In genomic region chr4:97611251-97611847, GRCm38 (mm10) we compare ENCODE assay signal across 9 mouse cellular contexts.
DNase-seq lines count a peak whose midpoint lies in the region; ATAC-seq lines count a peak whose summit lies in the region.
"Had no signal": no experiment of that assay in that cellular context is flagged by ENCODE, and none has a peak within 500 bp of the region (broad histone marks: within the 10 kb centered on the region; RNA-seq: fewer than 3 reads in every experiment).

No protein-coding gene starts in this region.

- DNase-seq in kidney, postnatal 14 days: peak; percentile 29
- DNase-seq in cerebellum, adult 9-11 months: peak; percentile 69
- DNase-seq in gastrocnemius, postnatal 36 days: peak; percentile 47 to 63
- peak; percentile 35 to 71 for DNase-seq in layer of hippocampus, adult 18-20 months (ENCODE audit: low spot score in 2 of 2)
- no peak for DNase-seq in yolk sac, embryonic 10.5 days (ENCODE audit: low spot score)
- DNase-seq in thymus, postnatal 25 days: no peak

- H3K27ac ChIP-seq in kidney, embryonic 15.5 days: no peak overlapping the region

- no peaks in the 10 kb centered on the region for H3K36me3 ChIP-seq in kidney, embryonic 15.5 days

- no peak overlapping the region for H3K4me2 ChIP-seq in kidney, embryonic 15.5 days

- no peak for ATAC-seq in kidney, embryonic 15.5 days (replicated peaks; ENCODE audit: low FRiP score)
- ATAC-seq in megakaryocyte-erythroid progenitor cell, adult 5-6 weeks (replicated peaks; ENCODE audit: low FRiP score, low TSS enrichment, poor library complexity, severe bottlenecking): 0 out of 2 replicates have a peak, but pooled peaks have one; percentile 16

- no peak overlapping the region for H3K9ac ChIP-seq in kidney, embryonic 15.5 days

- intact Hi-C loops in gastrocnemius, postnatal 36 days (cut with DNase I): no loop called here

- no peaks in the 10 kb centered on the region for H3K9me3 ChIP-seq in kidney, embryonic 15.5 days (replicated peaks)
- H3K9me3 ChIP-seq: megakaryocyte, embryonic 14.5 days had no signal

- H3K27me3 ChIP-seq in kidney, embryonic 15.5 days: no peaks in the 10 kb centered on the region

- H3K4me1 ChIP-seq in kidney, embryonic 15.5 days: no peaks in the 10 kb centered on the region
- H3K4me1 ChIP-seq: megakaryocyte, embryonic 14.5 days had no signal

- H3K4me3 ChIP-seq in kidney, embryonic 15.5 days (replicated peaks): no peak overlapping the region
- H3K4me3 ChIP-seq: megakaryocyte, embryonic 14.5 days had no signal

- WGBS in kidney, embryonic 15.5 days: 66% methylated on average over 11 of the region's 11 CpGs

Comparison
In these comparisons a context has a peak if more than half of its experiments do, and no peak if none do; other contexts are left out.
1. DNase-seq: peak in kidney, postnatal 14 days (single experiment), cerebellum, adult 9-11 months (single experiment), gastrocnemius, postnatal 36 days (2 of 2) and layer of hippocampus, adult 18-20 months (2 of 2); none in yolk sac, embryonic 10.5 days (single experiment) and thymus, postnatal 25 days (single experiment).